Mouse (Mus musculus) liver, adult 2 months (tissue): ENCODE measurements at regions not wholly inside any gene's neighbourhood (a gene's known extent, or its start where the extent isn't known, plus 50 kb on each side); places are given as distances from the start of the nearest gene placed in this dataset.

Source experiments
- CTCF ChIP-seq: fragments of 200-500 bp; IDR thresholded peaks from 2 replicates; pipeline ENCODE4 v1.5.1; 2011; ENCODE audit warnings: low read depth, low read length, control low read depth
- POLR2A ChIP-seq: fragments of 200-500 bp; IDR thresholded peaks from 2 replicates; pipeline ENCODE4 v1.6.1; 2011; ENCODE audit warnings: low read length, control low read depth; ENCODE audit not compliant: insufficient read depth; ENCODE audit errors: extremely low read depth

DNA sequence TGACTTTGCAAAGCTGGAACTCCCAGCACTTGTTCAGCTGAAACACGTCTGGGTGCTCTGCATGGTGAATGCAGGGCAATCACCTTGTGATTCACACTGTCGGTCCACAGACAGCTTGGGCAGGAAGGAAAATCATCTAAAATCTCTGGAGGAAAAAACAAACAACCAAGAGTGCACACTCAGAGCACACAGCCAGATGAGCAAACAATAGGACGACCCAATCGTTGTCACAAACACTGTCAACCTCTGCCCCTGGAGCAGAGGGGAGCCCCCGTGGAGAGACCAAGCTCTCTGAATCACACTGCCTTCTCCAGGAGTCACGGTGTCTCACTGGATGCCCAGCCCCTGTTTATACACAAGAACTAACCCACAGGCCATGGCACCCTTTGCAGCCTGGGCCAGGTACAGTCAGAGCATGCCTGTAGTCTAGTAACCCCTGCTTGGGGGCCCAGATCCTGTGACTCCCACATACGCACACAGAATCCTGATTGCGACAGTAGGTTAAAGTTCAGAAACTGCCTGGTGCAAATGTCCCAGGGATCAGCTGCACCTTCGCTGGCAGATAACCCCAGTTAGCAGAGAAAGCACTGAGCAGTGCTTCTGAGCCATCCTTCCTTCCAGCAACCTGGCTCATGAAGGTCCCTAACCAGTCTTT, 63.0 kb upstream of the Rreb1 start:
- TF ChIP-seq POLR2A (no peak), CTCF (no peak)
